In genomic region chr11:68566447-68567059, GRCm38 (mm10) we compare ENCODE assay signal across 8 mouse cellular contexts. TPM values are rescaled to one million over a fixed set of nuclear protein-coding genes. Genes with fewer than 3 reads are reported as not detected.
DNase-seq lines count a peak whose midpoint lies in the region; ATAC-seq and TF ChIP-seq lines count a peak whose summit lies in the region.

No protein-coding gene starts in this region.

- peak; percentile 70; the same call in 1 of the 2 replicates for ATAC-seq in embryonic facial prominence, embryonic 14.5 days (ENCODE audit: low read depth)
- ATAC-seq in heart, embryonic 11.5 days (replicated peaks; ENCODE audit: insufficient number of reproducible peaks, low FRiP score, low TSS enrichment), result no peak
- ATAC-seq in kidney, embryonic 14.5 days (ENCODE audit: low FRiP score, low TSS enrichment), result 0 out of 2 replicates have a peak, but pooled peaks have one; percentile 73
- peak; percentile 51; the same call in 1 of the 2 replicates for ATAC-seq in limb, embryonic 13.5 days (ENCODE audit: low FRiP score, low read depth)
- ATAC-seq in midbrain, embryonic 15.5 days (replicated peaks), result peak; percentile 77
- peak; percentile 72; the same call in 1 of the 2 replicates for ATAC-seq in stomach, embryonic 14.5 days (ENCODE audit: insufficient number of reproducible peaks, insufficient read depth, low FRiP score, low read depth)

- 0 out of 2 replicates have a peak overlapping the region, but pooled peaks have one; percentile 23 for H3K9ac ChIP-seq in embryonic facial prominence, embryonic 14.5 days (ENCODE audit: low read depth, low read length)
- H3K9ac ChIP-seq in heart, embryonic 11.5 days (ENCODE audit: low read depth, low read length), result no peak overlapping the region; the same call in 1 of the 2 replicates
- no peak overlapping the region for H3K9ac ChIP-seq in kidney, embryonic 14.5 days (ENCODE audit: low read depth, low read length)
- H3K9ac ChIP-seq in limb, embryonic 13.5 days, result peak overlapping the region; percentile 43
- H3K9ac ChIP-seq in midbrain, embryonic 15.5 days, result peak overlapping the region; percentile 43
- no peak overlapping the region; the same call in 1 of the 2 replicates for H3K9ac ChIP-seq in stomach, embryonic 14.5 days (replicated peaks; ENCODE audit: low read depth, low read length)

- H3K4me2 ChIP-seq in embryonic facial prominence, embryonic 14.5 days (ENCODE audit: low read depth, low read length), result peak overlapping the region; percentile 61
- H3K4me2 ChIP-seq in heart, embryonic 11.5 days, result peak overlapping the region; percentile 57
- peak overlapping the region; percentile 45 for H3K4me2 ChIP-seq in kidney, embryonic 14.5 days (replicated peaks; ENCODE audit: low read depth, low read length)
- H3K4me2 ChIP-seq in limb, embryonic 13.5 days (replicated peaks), result peak overlapping the region; percentile 67
- H3K4me2 ChIP-seq in midbrain, embryonic 15.5 days, result peak overlapping the region; percentile 65
- peak overlapping the region; percentile 58 for H3K4me2 ChIP-seq in stomach, embryonic 14.5 days (replicated peaks; ENCODE audit: low read depth, low read length)

- H3K4me1 ChIP-seq in bone marrow macrophage, adult 2 months (ENCODE audit: control insufficient read depth, insufficient read depth, low read length), result no peaks in the 10 kb centered on the region
- H3K4me1 ChIP-seq in embryonic facial prominence, embryonic 14.5 days (ENCODE audit: control insufficient read depth, insufficient read depth, low read length), result no peaks in the 10 kb centered on the region; the same call in 1 of the 2 replicates
- H3K4me1 ChIP-seq in heart, embryonic 11.5 days (ENCODE audit: control insufficient read depth, insufficient read depth, low read length), result no peaks in the 10 kb centered on the region; the same call in 1 of the 2 replicates
- H3K4me1 ChIP-seq in kidney, embryonic 14.5 days (ENCODE audit: control insufficient read depth, insufficient read depth, low read length), result no peaks in the 10 kb centered on the region
- peaks cover 6% of the 10 kb centered on the region for H3K4me1 ChIP-seq in limb, embryonic 13.5 days
- peaks cover 8% of the 10 kb centered on the region; the same call in 1 of the 2 replicates for H3K4me1 ChIP-seq in midbrain, embryonic 15.5 days
- H3K4me1 ChIP-seq in stomach, embryonic 14.5 days (ENCODE audit: control insufficient read depth, insufficient read depth, low read length), result no peaks in the 10 kb centered on the region

- H3K4me3 ChIP-seq in bone marrow macrophage, adult 2 months (ENCODE audit: insufficient read depth, low read length), result no peak overlapping the region
- H3K4me3 ChIP-seq in embryonic facial prominence, embryonic 14.5 days (ENCODE audit: low read depth, low read length), result peak overlapping the region; percentile 27
- H3K4me3 ChIP-seq in heart, embryonic 11.5 days (ENCODE audit: low read depth, low read length), result peak overlapping the region; percentile 14; the same call in 1 of the 2 replicates
- H3K4me3 ChIP-seq in kidney, embryonic 14.5 days (ENCODE audit: low read length), result peak overlapping the region; percentile 28
- peak overlapping the region; percentile 34 for H3K4me3 ChIP-seq in limb, embryonic 13.5 days
- peak overlapping the region; percentile 38 for H3K4me3 ChIP-seq in midbrain, embryonic 15.5 days
- H3K4me3 ChIP-seq in stomach, embryonic 14.5 days (ENCODE audit: low read depth, low read length), result peak overlapping the region; percentile 23

- peak; percentile 40 for DNase-seq in A20 (ENCODE audit: low read depth, low spot score)
- peak; percentile 91 for DNase-seq in embryonic facial prominence, embryonic 14.5 days (ENCODE audit: low spot score)

- H3K9me3 ChIP-seq in embryonic facial prominence, embryonic 14.5 days (ENCODE audit: control insufficient read depth, low read length), result no peaks in the 10 kb centered on the region
- no peaks in the 10 kb centered on the region for H3K9me3 ChIP-seq in heart, embryonic 11.5 days (replicated peaks; ENCODE audit: control insufficient read depth, low read length)
- H3K9me3 ChIP-seq in kidney, embryonic 14.5 days (ENCODE audit: control insufficient read depth, low read length), result no peaks in the 10 kb centered on the region
- H3K9me3 ChIP-seq in limb, embryonic 13.5 days, result no peaks in the 10 kb centered on the region
- H3K9me3 ChIP-seq in midbrain, embryonic 15.5 days, result no peaks in the 10 kb centered on the region
- no peaks in the 10 kb centered on the region for H3K9me3 ChIP-seq in stomach, embryonic 14.5 days (ENCODE audit: control insufficient read depth, low read depth, low read length)

- no peak overlapping the region for H3K27ac ChIP-seq in bone marrow macrophage, adult 2 months (ENCODE audit: insufficient read depth, low read depth, low read length)
- no peak overlapping the region for H3K27ac ChIP-seq in embryonic facial prominence, embryonic 14.5 days (replicated peaks; ENCODE audit: low read depth, low read length)
- H3K27ac ChIP-seq in heart, embryonic 11.5 days (ENCODE audit: low read depth, low read length), result no peak overlapping the region
- H3K27ac ChIP-seq in kidney, embryonic 14.5 days (ENCODE audit: low read depth, low read length), result no peak overlapping the region
- H3K27ac ChIP-seq in limb, embryonic 13.5 days, result no peak overlapping the region
- no peak overlapping the region for H3K27ac ChIP-seq in midbrain, embryonic 15.5 days
- no peak overlapping the region for H3K27ac ChIP-seq in stomach, embryonic 14.5 days (ENCODE audit: low read length)

- TF ChIP-seq POLR2A in bone marrow macrophage, adult 2 months (IDR thresholded peaks at IDR 0.05; ENCODE audit: borderline replicate concordance, low read depth, low read length), result no peak

- no peaks in the 10 kb centered on the region for H3K27me3 ChIP-seq in embryonic facial prominence, embryonic 14.5 days (replicated peaks; ENCODE audit: control insufficient read depth, insufficient read depth, low read length)
- H3K27me3 ChIP-seq in heart, embryonic 11.5 days (ENCODE audit: control insufficient read depth, insufficient read depth, low read length), result no peaks in the 10 kb centered on the region
- 0 out of 2 replicates have a peak, but pooled peaks cover 3% of the 10 kb centered on the region for H3K27me3 ChIP-seq in kidney, embryonic 14.5 days (ENCODE audit: control insufficient read depth, insufficient read depth, low read length)
- peaks cover 7% of the 10 kb centered on the region; the same call in 1 of the 2 replicates for H3K27me3 ChIP-seq in limb, embryonic 13.5 days
- H3K27me3 ChIP-seq in midbrain, embryonic 15.5 days (replicated peaks), result no peaks in the 10 kb centered on the region
- no peaks in the 10 kb centered on the region for H3K27me3 ChIP-seq in stomach, embryonic 14.5 days (ENCODE audit: control insufficient read depth, insufficient read depth, low read length)

- peak; percentile 40 for TF ChIP-seq CTCF in bone marrow macrophage, adult 2 months (IDR thresholded peaks at IDR 0.05; ENCODE audit: low read depth, low read length)

- H3K36me3 ChIP-seq in embryonic facial prominence, embryonic 14.5 days (ENCODE audit: control insufficient read depth, insufficient read depth, low read length), result no peaks in the 10 kb centered on the region
- no peaks in the 10 kb centered on the region for H3K36me3 ChIP-seq in heart, embryonic 11.5 days (ENCODE audit: control insufficient read depth, insufficient read depth, low read length)
- no peaks in the 10 kb centered on the region for H3K36me3 ChIP-seq in kidney, embryonic 14.5 days (ENCODE audit: control insufficient read depth, insufficient read depth, low read length)
- no peaks in the 10 kb centered on the region for H3K36me3 ChIP-seq in limb, embryonic 13.5 days
- no peaks in the 10 kb centered on the region for H3K36me3 ChIP-seq in midbrain, embryonic 15.5 days (replicated peaks)
- H3K36me3 ChIP-seq in stomach, embryonic 14.5 days (ENCODE audit: control insufficient read depth, insufficient read depth, low read length), result no peaks in the 10 kb centered on the region

- 19% methylated on average over 17 of the region's 17 CpGs for WGBS in embryonic facial prominence, embryonic 14.5 days
- 25% methylated on average over 17 of the region's 17 CpGs for WGBS in heart, embryonic 11.5 days (ENCODE audit: insufficient replicate concordance)
- 21% methylated on average over 17 of the region's 17 CpGs for WGBS in kidney, embryonic 14.5 days
- WGBS in limb, embryonic 13.5 days, result 22% methylated on average over 17 of the region's 17 CpGs
- WGBS in midbrain, embryonic 15.5 days, result 16% methylated on average over 17 of the region's 17 CpGs
- 19% methylated on average over 17 of the region's 17 CpGs for WGBS in stomach, embryonic 14.5 days

RNA-seq across cellular contexts. Expression of gene Mfsd6l, which starts 10.6 kb away (rescaled TPM):
- polyA plus RNA-seq in bone marrow macrophage, adult 2 months (2012; ENCODE audit: insufficient read depth, insufficient read length, missing spikeins), result 0.35 and 1.2 TPM in 2 replicates
- 0.92 and 0.93 TPM in 2 replicates for polyA plus RNA-seq in embryonic facial prominence, embryonic 14.5 days (2014; fragmentation: Nextera tagmentation; extraction: Ambion mirVana)
- 0.17 TPM in 1 of 2 replicates, not detected in the other for polyA plus RNA-seq in heart, embryonic 11.5 days (2014; fragmentation: Nextera tagmentation; extraction: Ambion mirVana)
- polyA plus RNA-seq in kidney, embryonic 14.5 days (2014; fragmentation: Nextera tagmentation; extraction: Ambion mirVana), result 1.0 and 1.4 TPM in 2 replicates
- 0.11 and 0.18 TPM in 2 replicates for polyA plus RNA-seq in limb, embryonic 13.5 days (2015; fragmentation: Nextera tagmentation; extraction: Ambion mirVana)
- not detected in 2 replicates for polyA plus RNA-seq in midbrain, embryonic 15.5 days (2015; fragmentation: Nextera tagmentation; extraction: Ambion mirVana)
- 1.3 and 1.4 TPM in 2 replicates for polyA plus RNA-seq in stomach, embryonic 14.5 days (2014; fragmentation: Nextera tagmentation; extraction: Ambion mirVana)

RNA-seq across cellular contexts. Expression of gene Ccdc42, which starts 20.3 kb away (rescaled TPM):
- not detected in 2 replicates for polyA plus RNA-seq in bone marrow macrophage, adult 2 months (2012; ENCODE audit: insufficient read depth, insufficient read length, missing spikeins)
- polyA plus RNA-seq in embryonic facial prominence, embryonic 14.5 days (2014; fragmentation: Nextera tagmentation; extraction: Ambion mirVana), result 0.28 and 0.64 TPM in 2 replicates
- 0.29 and 0.58 TPM in 2 replicates for polyA plus RNA-seq in heart, embryonic 11.5 days (2014; fragmentation: Nextera tagmentation; extraction: Ambion mirVana)
- polyA plus RNA-seq in kidney, embryonic 14.5 days (2014; fragmentation: Nextera tagmentation; extraction: Ambion mirVana), result 2.5 and 3.0 TPM in 2 replicates
- polyA plus RNA-seq in limb, embryonic 13.5 days (2015; fragmentation: Nextera tagmentation; extraction: Ambion mirVana), result 1.1 and 1.6 TPM in 2 replicates
- polyA plus RNA-seq in midbrain, embryonic 15.5 days (2015; fragmentation: Nextera tagmentation; extraction: Ambion mirVana), result 0.17 and 0.27 TPM in 2 replicates
- 0.34 TPM in 1 of 2 replicates, not detected in the other for polyA plus RNA-seq in stomach, embryonic 14.5 days (2014; fragmentation: Nextera tagmentation; extraction: Ambion mirVana)

Comparison
In these comparisons a context has a peak if more than half of its experiments do, and no peak if none do; other contexts are left out.
1. H3K9ac ChIP-seq: peak in embryonic facial prominence, embryonic 14.5 days (single experiment), limb, embryonic 13.5 days (single experiment) and midbrain, embryonic 15.5 days (single experiment); none in heart, embryonic 11.5 days (single experiment), kidney, embryonic 14.5 days (single experiment) and stomach, embryonic 14.5 days (single experiment).
2. Peak in every context shown above with its lines, with median percentiles within 50 percentile points of each other: H3K4me2 ChIP-seq.